Mouse (Mus musculus): ENCODE results near the gene Antxr1.

GRCm38 (mm10) chr6:87090877-87091276, 244.7 kb downstream of the Antxr1 start:
- TF ChIP-seq POLR2A (IDR thresholded peaks at IDR 0.05; ENCODE audit: insufficient read depth, low read depth, low read length), result no peak
- no peak for TF ChIP-seq CTCF (IDR thresholded peaks at IDR 0.05; ENCODE audit: insufficient read depth, low read depth, low read length)

Measured in olfactory bulb, adult 2 months (tissue).